Mouse (Mus musculus) embryo, embryonic 10 days (tissue): ENCODE measurements around the gene Tas2r115.
"Not testable (repeated sequence)": the region's sequence is repeated elsewhere in the genome, so short reads cannot be mapped to it uniquely, and the experiment has no call there.

ENCODE experiments used
- DNase-seq: peaks from one replicate; pipeline ENCODE4 v3.0.0-alpha.2; 2015; ENCODE audit warnings: low spot score

The Tas2r115 gene

DNA sequence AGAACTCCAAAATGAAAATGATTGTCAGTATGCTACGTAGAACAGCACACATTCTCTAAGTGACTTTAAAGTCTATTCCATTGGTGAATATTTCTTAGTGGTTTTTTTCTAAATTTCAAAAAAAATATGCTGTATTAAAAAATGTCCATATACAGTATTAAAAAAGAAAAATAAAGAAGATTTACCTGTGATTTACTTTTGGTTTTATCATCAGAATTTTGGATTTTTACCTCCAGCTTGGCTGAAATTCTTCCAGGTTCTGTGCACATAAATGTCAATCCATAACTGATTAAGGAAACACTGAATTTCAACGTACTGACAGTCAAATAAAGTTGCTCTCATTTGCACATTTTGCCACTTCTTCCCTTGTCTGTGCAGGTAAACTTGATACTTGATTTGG, at the start of gene Tas2r115:
Gene Tas2r115 (minus strand): TSS at position 101 of the 400 bp plus-strand sequence.
- no peak for DNase-seq

GRCm38 (mm10) chr6:132778062-132778461, 40.2 kb upstream of the Tas2r115 start, which contains the start of gene Tas2r136:
Gene Tas2r136 (minus strand): TSS chr6:132778162.
- no peak for DNase-seq

GRCm38 (mm10) chr6:132761831-132762230, 24.0 kb upstream of the Tas2r115 start, which contains the start of gene Tas2r102:
Gene Tas2r102 (plus strand): TSS chr6:132762131.
- DNase-seq, result no peak

DNA sequence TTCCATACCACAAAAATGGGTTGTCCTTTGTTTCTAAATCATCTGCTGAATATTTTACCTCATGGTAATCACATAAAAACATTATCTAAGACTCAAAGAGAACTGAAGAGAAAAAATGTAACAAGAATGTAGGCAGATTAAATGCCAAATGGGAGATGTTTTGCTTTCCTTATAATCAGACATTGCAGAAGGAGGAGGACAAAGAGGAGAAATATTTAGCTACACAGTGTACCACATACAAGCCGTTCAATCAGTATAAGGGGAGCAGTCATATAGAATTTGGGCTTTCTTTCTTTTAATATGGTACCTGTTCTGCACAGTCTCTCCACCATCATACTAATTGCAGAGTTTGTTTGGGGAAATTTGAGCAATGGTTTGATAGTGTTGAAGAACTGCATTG, 16.6 kb upstream of the Tas2r115 start, which contains the start of gene Tas2r124:
Gene Tas2r124 (plus strand): TSS at position 301 of the 400 bp plus-strand sequence.
- no peak for DNase-seq

DNA sequence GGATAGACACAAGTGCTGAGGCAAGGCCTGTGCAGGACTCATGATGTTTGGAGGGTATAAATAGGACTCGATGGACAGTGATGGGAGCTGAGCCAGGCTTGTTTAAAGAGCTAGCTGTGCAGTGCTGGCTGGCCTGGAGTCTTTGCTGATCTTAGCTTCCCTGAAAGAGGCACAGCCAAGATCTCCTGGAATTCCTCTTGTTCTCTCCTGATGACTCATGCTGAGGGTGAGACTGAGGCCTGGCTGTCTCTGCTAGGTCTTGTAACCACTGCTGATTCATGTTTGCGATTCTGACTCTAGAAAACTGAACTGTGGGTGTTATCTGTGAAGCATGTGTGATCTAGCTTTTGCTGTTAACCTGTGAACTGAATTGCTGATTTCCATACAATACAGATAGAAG, 12.4 kb upstream of the Tas2r115 start:
- no peak for DNase-seq

GRCm38 (mm10) chr6:132711828-132712227, 26.0 kb downstream of the Tas2r115 start, which contains the start of gene Tas2r122:
Gene Tas2r122 (minus strand): TSS chr6:132711928.
- no peak for DNase-seq

- no peak for DNase-seq
Measured at GRCm38 (mm10) chr6:132700907-132701306, 36.9 kb downstream of the Tas2r115 start, which contains the start of gene Tas2r121. Gene Tas2r121 (minus strand): TSS chr6:132701007.

GRCm38 (mm10) chr6:132691596-132691995, 46.2 kb downstream of the Tas2r115 start:
- DNase-seq, result not testable (repeated sequence)
